Mouse (Mus musculus): ENCODE data around the gene Slc22a2. TPM values are rescaled to one million over a fixed set of nuclear protein-coding genes. Genes with fewer than 3 reads are reported as not detected.

The Slc22a2 gene
- polyA plus RNA-seq, 1 experiment = 3.6 TPM

DNA sequence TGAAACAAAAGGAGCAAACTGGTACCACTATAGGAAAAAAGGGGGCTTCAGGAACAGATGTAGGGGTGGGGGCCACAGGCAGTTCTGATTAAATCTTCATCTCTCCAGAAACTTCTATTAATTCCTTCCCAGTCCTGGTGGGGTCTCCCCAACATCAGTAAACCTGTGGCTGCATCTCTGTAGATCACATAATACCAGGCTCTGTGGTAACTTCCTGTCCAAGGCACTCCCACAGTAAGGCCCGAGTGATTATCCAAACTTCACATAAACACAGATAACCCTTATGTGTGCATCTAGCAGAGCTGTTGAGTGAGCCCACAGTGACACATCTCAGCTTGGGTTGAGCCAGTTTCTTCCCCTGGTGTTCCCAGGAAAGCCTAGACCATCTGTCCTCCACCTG, 22.7 kb downstream of the Slc22a2 start:
- Histone ChIP-seq H3K4me3 (ENCODE audit: insufficient read depth, low read depth, low read length) (no peak overlapping the region), H3K27ac (replicated peaks; ENCODE audit: low read depth, low read length) (peak overlapping the region; percentile 92), H3K4me1 (ENCODE audit: control insufficient read depth, insufficient read depth, insufficient read length, low read length) (peaks cover 11% of the 10 kb centered on the region)

DNA sequence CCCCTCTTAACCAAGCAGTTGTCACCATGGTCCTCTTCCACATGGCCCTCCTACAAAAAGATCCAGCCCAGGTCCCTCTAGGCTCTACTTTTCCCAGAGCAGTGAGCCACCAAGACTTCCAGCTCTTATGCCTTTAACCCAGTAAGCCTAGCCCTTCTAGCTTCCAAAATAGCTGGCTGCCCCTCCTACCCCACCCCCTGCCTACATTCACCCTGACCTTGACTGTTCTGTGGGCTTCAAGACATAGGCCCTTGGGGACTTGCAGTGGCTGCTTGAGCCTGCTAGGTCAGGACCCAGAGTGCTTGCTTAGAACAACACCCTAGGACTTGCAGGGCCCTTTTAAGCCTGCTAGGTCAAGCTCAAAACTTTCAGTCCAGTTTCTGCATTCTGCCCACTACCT, 23.3 kb downstream of the Slc22a2 start:
- peak overlapping the region; percentile 92 for H3K27ac ChIP-seq (replicated peaks; ENCODE audit: low read depth, low read length)
- no peak overlapping the region for H3K4me3 ChIP-seq (ENCODE audit: insufficient read depth, low read depth, low read length)
- peaks cover 11% of the 10 kb centered on the region for H3K4me1 ChIP-seq (ENCODE audit: control insufficient read depth, insufficient read depth, insufficient read length, low read length)

DNA sequence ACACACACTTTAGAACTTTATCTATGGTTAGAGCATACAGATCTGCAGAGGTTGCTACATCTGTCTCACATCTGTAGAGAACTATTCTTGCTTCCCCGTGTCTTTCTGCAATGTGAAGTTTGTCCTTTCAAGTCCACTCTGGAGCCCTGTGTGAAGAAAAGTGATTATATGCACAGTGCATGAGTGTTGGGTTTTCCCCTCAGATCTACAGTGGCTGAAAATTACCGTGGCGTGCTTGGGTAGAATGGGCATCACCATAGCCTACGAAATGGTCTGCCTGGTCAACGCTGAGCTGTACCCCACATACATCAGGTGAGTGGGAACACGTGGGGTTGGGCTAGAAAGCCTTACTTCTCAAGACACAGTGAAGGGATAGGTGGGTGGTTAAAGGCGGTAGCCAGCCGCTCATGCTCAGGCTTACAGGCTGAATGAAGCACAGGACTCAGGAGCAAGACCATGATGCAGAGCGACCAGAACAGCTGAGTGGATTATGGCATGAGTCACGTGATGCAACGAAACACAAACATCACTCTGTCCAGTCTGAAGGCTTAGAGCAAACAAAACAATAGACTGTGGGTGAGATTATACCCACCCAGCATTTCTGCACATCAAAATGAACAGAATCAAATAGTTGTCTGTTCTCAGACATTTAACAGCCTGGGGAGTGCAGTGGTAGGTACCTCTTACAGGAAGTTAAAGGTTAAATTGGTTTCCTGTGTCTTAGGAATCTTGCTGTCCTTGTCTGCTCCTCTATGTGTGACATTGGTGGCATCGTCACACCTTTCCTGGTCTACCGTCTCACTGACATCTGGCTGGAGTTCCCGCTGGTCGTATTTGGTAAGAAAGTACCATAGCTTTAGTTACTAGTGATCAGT, 30.8 kb downstream of the Slc22a2 start:
- H3K4me3 ChIP-seq (ENCODE audit: insufficient read depth, low read depth, low read length) = no peak overlapping the region
- H3K27ac ChIP-seq (replicated peaks; ENCODE audit: low read depth, low read length) = no peak overlapping the region
- H3K4me1 ChIP-seq (ENCODE audit: control insufficient read depth, insufficient read depth, insufficient read length, low read length) = peaks cover 5% of the 10 kb centered on the region; the same call in 1 of the 2 replicates

DNA sequence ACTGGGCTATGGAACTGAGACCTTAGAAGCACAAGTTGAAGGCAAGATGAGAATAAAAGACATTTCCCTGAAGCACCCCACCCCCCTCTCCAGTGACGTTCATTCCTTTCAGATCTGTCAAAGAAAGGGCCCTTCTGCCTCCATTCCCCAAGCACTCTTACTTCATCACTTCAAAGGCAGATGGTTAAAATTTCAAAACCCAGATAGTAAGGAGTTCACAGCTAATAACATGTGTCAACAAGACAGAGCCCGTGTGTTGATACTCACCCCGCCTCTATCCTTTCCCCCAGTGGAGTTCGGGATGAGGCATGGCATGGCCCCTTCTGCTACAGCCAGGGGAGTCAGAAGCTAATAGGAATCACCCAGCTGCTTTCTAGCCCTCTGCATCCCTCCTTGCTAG, 31.5 kb downstream of the Slc22a2 start:
- H3K4me1 ChIP-seq (ENCODE audit: control insufficient read depth, insufficient read depth, insufficient read length, low read length) = peaks cover 5% of the 10 kb centered on the region; the same call in 1 of the 2 replicates
- no peak overlapping the region for H3K4me3 ChIP-seq (ENCODE audit: insufficient read depth, low read depth, low read length)

DNA sequence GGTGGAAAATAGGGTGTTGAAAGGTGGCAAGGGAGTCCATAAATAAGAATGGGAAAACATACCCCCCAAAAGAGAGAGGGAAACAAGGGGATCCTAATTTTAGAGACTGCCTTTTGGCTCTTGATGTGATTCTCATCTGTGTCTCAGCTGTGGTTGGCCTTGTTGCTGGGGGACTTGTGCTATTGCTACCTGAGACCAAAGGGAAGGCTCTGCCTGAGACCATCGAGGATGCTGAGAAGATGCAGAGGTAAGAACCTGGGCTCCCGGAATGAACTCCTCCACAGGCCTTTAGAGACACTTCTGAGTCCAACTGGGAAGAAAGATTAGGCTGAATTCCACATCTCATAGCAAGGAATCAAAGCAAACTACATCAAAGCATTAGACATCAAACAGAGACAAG, 35.7 kb downstream of the Slc22a2 start:
- Histone ChIP-seq H3K4me3 (ENCODE audit: insufficient read depth, low read depth, low read length) (no peak overlapping the region), H3K4me1 (ENCODE audit: control insufficient read depth, insufficient read depth, insufficient read length, low read length) (no peaks in the 10 kb centered on the region), H3K27ac (replicated peaks; ENCODE audit: low read depth, low read length) (0 out of 2 replicates have a peak overlapping the region, but pooled peaks have one; percentile 8)

More for the DNA sequence above, 31.5 kb downstream of the Slc22a2 start:
- no peak overlapping the region for H3K27ac ChIP-seq (replicated peaks; ENCODE audit: low read depth, low read length)

DNA sequence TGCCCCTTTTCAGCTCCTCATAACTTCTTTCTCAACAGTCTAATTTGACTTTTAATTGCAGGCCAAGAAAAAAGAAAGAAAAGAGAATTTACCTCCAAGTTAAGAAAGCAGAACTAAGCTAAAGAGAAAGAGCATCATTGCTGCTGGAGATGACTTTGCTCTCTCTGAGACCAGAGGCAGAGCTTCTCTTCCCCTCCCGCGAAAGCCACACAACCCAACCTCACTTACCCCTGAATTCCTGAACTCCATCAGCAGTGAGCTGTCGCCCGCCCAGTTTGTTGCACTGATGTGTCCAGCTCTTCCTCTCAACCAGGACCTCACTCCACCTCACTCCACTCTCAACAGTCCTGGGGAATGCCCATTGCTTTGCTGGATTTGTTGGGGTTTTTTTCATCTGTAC, 44.1 kb downstream of the Slc22a2 start:
- no peak overlapping the region for H3K27ac ChIP-seq (replicated peaks; ENCODE audit: low read depth, low read length)
- no peak overlapping the region for H3K4me3 ChIP-seq (ENCODE audit: insufficient read depth, low read depth, low read length)
- peaks cover 7% of the 10 kb centered on the region; the same call in 1 of the 2 replicates for H3K4me1 ChIP-seq (ENCODE audit: control insufficient read depth, insufficient read depth, insufficient read length, low read length)

DNA sequence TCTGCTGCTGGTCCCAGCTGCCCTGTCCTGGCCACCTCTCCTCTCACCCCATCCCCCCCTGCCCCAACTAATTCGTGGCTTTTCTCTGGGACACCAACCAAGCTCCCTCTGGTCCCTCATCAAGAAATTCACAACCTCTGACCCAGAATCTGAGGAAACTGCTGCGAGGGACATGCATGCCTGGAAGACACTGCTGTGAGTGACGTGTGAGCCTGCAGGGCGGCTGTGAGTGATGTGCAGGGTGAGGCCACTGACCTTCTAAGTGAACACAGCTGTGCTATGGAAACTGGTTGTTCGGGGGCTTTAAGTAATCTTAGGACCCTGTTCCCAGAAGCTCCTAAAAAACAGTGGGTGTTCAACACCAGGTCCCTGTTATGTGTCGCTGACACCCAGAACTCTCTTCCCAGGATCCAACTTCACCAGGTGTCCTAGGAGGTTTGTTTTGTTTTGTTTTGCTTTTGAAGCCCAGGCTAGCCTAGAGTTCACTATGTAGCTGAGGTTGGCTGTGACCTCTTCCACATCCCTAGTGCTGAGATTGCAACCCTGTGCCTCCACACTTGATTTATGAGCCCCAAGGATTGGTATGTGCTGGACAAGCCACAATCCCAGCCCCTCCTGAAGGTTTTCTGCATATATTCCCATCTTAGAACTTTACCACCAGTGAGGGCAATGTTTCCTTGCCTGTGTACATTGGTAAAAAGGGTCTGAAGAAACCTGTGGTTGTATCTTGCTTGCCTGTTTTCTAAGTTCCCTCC, 47.2 kb downstream of the Slc22a2 start:
- peak overlapping the region; percentile 32 for H3K27ac ChIP-seq (replicated peaks; ENCODE audit: low read depth, low read length)
- no peak overlapping the region for H3K4me3 ChIP-seq (ENCODE audit: insufficient read depth, low read depth, low read length)
- H3K4me1 ChIP-seq (ENCODE audit: control insufficient read depth, insufficient read depth, insufficient read length, low read length) = peaks cover 7% of the 10 kb centered on the region

DNA sequence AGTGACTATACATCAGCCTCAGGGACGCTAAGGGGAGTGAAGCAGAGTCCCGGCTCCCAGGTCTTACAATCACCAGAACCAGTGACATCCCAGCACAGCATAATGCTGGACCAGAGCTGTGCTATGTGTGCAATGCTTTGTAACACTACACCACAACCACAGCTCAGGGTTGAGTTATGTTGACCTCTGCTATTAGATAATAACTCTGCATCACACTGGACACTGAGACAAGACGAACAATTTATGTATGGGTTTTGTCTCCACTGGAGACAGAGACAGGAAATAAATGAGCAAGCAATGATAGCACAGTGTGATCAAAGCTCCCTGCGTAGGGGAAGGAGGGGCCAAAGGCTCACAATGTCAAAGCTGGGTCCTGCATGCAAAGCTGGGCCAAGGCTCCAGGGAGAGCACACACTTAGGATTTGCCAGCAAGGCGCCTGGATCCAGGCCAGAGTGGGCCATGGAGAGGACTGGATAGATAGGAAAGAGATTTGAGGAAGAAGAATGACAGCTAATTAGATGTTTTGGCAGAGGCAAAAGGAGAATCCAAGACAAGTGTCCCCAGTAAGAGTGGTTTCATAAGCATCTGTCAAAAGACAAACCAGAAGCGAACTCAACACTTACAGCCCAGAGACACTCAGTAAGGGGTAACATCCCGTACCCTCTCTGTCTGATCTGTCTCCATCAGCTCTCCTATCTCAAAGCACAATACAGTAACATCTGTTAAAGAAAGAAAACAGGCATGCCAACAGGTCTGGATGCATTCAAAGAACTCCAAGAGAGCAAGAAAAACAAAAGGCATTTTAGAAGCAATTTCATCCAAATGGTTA, 48.1 kb downstream of the Slc22a2 start:
- Histone ChIP-seq H3K27ac (replicated peaks; ENCODE audit: low read depth, low read length) (peak overlapping the region; percentile 32), H3K4me3 (ENCODE audit: insufficient read depth, low read depth, low read length) (no peak overlapping the region), H3K4me1 (ENCODE audit: control insufficient read depth, insufficient read depth, insufficient read length, low read length) (peaks cover 7% of the 10 kb centered on the region)

DNA sequence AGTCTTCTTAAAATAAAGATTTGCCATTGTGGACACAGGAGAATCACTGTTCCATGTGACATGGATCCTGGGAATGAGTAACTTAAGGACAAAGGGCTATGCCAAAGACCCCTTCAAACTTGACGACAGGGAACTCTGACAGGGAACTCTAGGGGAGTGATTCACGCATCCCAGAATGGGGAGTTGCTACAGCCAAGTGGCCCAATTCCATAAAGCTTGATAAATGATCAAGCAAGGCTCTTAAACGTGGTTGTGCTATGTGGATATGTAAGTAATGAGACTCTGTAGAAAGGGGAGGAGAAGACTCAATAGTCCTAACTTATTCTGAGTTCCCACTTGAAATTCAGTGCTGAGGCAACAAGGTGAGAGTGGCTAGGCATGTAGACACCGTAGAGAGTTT, 50.9 kb downstream of the Slc22a2 start:
- Histone ChIP-seq H3K4me3 (ENCODE audit: insufficient read depth, low read depth, low read length) (no peak overlapping the region), H3K4me1 (ENCODE audit: control insufficient read depth, insufficient read depth, insufficient read length, low read length) (peaks cover 7% of the 10 kb centered on the region), H3K27ac (replicated peaks; ENCODE audit: low read depth, low read length) (no peak overlapping the region)

DNA sequence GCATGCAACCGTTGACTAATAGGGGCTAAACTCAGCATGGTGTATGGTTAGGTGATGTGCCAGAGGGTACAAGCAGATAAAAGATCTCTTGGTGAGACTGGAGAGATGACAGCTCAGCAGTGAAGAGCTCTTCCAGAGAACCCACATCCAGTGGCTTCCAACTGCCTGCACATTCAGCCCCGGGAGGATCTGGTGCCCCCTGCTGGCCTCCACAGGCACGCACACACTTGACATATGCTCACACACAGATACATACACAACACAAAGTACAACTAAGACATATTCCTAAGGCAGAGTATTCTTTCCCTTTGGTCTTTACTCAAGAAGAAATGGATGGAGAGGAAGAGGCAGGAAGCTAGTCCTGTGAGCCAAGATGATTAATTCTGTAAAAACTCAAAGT, 55.7 kb downstream of the Slc22a2 start:
- no peak overlapping the region for H3K27ac ChIP-seq (replicated peaks; ENCODE audit: low read depth, low read length)
- no peak overlapping the region for H3K4me3 ChIP-seq (ENCODE audit: insufficient read depth, low read depth, low read length)
- H3K4me1 ChIP-seq (ENCODE audit: control insufficient read depth, insufficient read depth, insufficient read length, low read length) = no peaks in the 10 kb centered on the region; the same call in 1 of the 2 replicates

DNA sequence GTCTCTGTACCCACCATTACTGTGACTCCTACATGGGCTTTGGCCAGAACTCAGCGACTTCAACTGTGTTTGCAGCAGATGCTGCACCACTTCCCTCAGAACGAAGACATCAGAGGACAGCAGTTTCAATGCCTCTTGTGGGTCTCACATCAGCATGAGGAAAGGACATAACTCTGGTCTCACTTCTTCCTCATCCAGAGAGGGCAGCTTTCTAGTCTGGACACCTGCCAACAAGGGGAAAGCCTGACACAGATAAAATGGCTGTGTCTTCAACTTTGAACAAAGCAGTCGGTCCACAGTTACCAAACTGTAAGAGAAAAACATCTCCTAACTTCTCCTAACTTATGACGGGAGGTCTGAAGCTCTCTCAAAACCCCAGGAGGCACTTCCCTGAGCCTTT, 57.2 kb downstream of the Slc22a2 start:
- Histone ChIP-seq H3K4me3 (ENCODE audit: insufficient read depth, low read depth, low read length) (no peak overlapping the region), H3K27ac (replicated peaks; ENCODE audit: low read depth, low read length) (no peak overlapping the region)

DNA sequence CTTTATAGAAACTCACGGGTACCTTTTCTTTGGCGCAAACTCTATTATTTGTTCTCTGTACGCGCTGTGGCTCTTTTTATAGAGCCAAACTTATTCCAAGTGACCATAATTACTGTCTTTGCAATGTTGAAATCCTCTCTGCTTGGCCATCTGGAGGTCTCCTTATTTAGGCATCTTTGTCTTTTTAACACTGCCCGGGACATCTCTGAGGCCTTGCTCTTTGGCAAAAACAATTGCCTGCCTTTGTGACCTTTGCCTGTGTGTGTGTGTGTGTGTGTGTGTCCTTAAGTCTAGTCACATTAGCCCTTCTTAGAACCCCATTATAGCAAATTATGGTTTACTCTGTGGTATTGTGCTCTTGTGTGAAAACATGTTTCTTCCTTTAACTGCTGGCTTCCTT, 61.5 kb downstream of the Slc22a2 start:
- Histone ChIP-seq H3K27ac (replicated peaks; ENCODE audit: low read depth, low read length) (no peak overlapping the region), H3K4me1 (ENCODE audit: control insufficient read depth, insufficient read depth, insufficient read length, low read length) (no peaks in the 10 kb centered on the region), H3K4me3 (ENCODE audit: insufficient read depth, low read depth, low read length) (no peak overlapping the region)

More for the DNA sequence above, 57.2 kb downstream of the Slc22a2 start:
- H3K4me1 ChIP-seq (ENCODE audit: control insufficient read depth, insufficient read depth, insufficient read length, low read length) = no peaks in the 10 kb centered on the region

DNA sequence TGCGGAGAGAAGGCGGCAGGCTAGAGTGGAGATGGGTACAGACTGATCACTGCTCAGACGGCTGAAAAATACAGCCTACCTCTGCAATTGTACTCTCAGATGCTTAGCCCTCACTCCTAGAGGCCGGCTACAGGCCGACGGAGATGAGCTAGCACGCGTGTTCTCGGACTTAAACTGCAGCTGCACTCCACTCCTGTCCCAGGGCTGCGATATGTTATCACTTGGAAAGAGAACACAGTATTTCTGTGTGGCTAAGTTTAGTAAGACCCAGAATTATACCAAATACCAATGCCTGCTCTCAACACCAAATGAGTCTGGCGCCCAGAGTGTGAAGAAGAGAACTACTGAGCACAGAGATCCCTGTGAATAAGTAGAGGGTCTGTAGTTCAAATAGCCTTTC, 68.7 kb downstream of the Slc22a2 start:
- H3K27ac ChIP-seq (replicated peaks; ENCODE audit: low read depth, low read length) = no peak overlapping the region
- no peaks in the 10 kb centered on the region for H3K4me1 ChIP-seq (ENCODE audit: control insufficient read depth, insufficient read depth, insufficient read length, low read length)
- no peak overlapping the region for H3K4me3 ChIP-seq (ENCODE audit: insufficient read depth, low read depth, low read length)

DNA sequence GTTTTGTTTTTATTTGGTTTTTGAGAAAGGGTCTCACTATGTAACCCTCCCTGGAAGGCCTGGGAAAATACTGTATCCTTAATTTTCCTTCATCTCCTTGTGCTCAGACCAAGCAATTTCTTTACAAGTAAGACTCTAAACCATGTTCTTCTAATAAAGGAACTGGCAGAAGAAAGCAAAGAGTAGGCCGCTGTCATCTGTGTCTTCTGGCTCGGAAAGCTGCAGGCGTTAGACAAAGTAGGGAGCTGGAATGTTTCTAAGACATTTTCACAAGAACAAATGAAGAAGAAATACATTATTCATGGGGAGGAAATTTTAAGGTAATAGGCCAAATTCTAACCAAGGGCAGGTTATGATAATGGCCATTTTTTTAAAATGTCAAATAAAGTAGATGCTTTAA, 70.1 kb downstream of the Slc22a2 start:
- Histone ChIP-seq H3K4me1 (ENCODE audit: control insufficient read depth, insufficient read depth, insufficient read length, low read length) (no peaks in the 10 kb centered on the region), H3K27ac (replicated peaks; ENCODE audit: low read depth, low read length) (no peak overlapping the region), H3K4me3 (ENCODE audit: insufficient read depth, low read depth, low read length) (no peak overlapping the region)

DNA sequence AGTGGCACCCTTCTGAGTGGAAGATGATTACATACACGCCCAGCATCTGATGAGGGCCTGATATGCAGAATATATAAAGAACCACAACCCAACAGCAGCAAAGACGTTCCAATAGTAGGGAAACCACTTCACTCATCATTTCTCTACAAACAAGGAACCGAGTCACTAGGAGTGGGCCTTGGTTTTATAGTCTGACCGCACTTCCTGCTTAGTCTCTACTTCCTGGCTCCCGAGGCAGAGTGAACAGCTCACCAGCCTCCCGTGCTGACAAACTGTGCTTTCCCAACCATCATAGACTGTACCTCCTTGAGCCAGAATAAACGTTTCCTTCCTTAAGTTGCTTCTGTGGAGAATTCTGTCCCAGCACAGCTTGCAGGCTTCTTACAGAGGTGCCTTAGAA, 71.9 kb downstream of the Slc22a2 start:
- Histone ChIP-seq H3K4me3 (ENCODE audit: insufficient read depth, low read depth, low read length) (no peak overlapping the region), H3K4me1 (ENCODE audit: control insufficient read depth, insufficient read depth, insufficient read length, low read length) (no peaks in the 10 kb centered on the region), H3K27ac (replicated peaks; ENCODE audit: low read depth, low read length) (no peak overlapping the region)
